Mouse (Mus musculus): Measurements from ENCODE around the gene Maip1. TPM values are rescaled to one million over a fixed set of nuclear protein-coding genes. Genes with fewer than 3 reads are reported as not detected.

The Maip1 gene
- polyA plus RNA-seq, 1 experiment from 2014 or later = 24.7 TPM

- Histone ChIP-seq H3K4me3 (replicated peaks; ENCODE audit: low read depth, low read length) (no peak overlapping the region), H3K36me3 (ENCODE audit: insufficient read depth, low read length) (0 out of 2 replicates have a peak, but pooled peaks cover 8% of the 10 kb centered on the region), H3K9ac (ENCODE audit: low read depth, low read length) (no peak overlapping the region), H3K27ac (no peak overlapping the region), H3K4me2 (ENCODE audit: low read length) (no peak overlapping the region), H3K9me3 (replicated peaks; ENCODE audit: low read length) (no peaks in the 10 kb centered on the region), H3K4me1 (replicated peaks; ENCODE audit: insufficient read depth, low read length) (no peaks in the 10 kb centered on the region), H3K27me3 (ENCODE audit: insufficient read depth, low read length) (no peaks in the 10 kb centered on the region)
- WGBS = 95% methylated on average over 4 of the region's 4 CpGs
- no peak for ATAC-seq (replicated peaks; ENCODE audit: low FRiP score, low read depth)
- DNase-seq (ENCODE audit: low spot score) = no peak
- TF ChIP-seq CTCF (IDR thresholded peaks at IDR 0.05; ENCODE audit: low read depth) = no peak
Observed at GRCm38 (mm10) chr1:57390993-57391790, 14.9 kb upstream of the Maip1 start.

GRCm38 (mm10) chr1:57392417-57392816 is 13.7 kb upstream of the Maip1 start:
- no peak for ATAC-seq (replicated peaks; ENCODE audit: low FRiP score, low read depth)
- H3K36me3 ChIP-seq (ENCODE audit: insufficient read depth, low read length) = 0 out of 2 replicates have a peak, but pooled peaks cover 8% of the 10 kb centered on the region

GRCm38 (mm10) chr1:57394051-57394450 is 12.1 kb upstream of the Maip1 start:
- H3K27ac ChIP-seq = no peak overlapping the region
- H3K4me3 ChIP-seq (replicated peaks; ENCODE audit: low read depth, low read length) = no peak overlapping the region
- DNase-seq (ENCODE audit: low spot score) (peak; percentile 78), ATAC-seq (replicated peaks; ENCODE audit: low FRiP score, low read depth) (no peak)
- no peak overlapping the region for H3K4me2 ChIP-seq (ENCODE audit: low read length)
- no peaks in the 10 kb centered on the region for H3K4me1 ChIP-seq (replicated peaks; ENCODE audit: insufficient read depth, low read length)
- no peak overlapping the region for H3K9ac ChIP-seq (ENCODE audit: low read depth, low read length)
- 71% methylated on average over 3 of the region's 3 CpGs for WGBS
- H3K27me3 ChIP-seq (ENCODE audit: insufficient read depth, low read length) = no peaks in the 10 kb centered on the region
- TF ChIP-seq CTCF (IDR thresholded peaks at IDR 0.05; ENCODE audit: low read depth) = peak; percentile 82
- 0 out of 2 replicates have a peak, but pooled peaks cover 5% of the 10 kb centered on the region for H3K36me3 ChIP-seq (ENCODE audit: insufficient read depth, low read length)
- H3K9me3 ChIP-seq (replicated peaks; ENCODE audit: low read length) = no peaks in the 10 kb centered on the region

More at GRCm38 (mm10) chr1:57392417-57392816, 13.7 kb upstream of the Maip1 start:
- no peak overlapping the region for H3K4me2 ChIP-seq (ENCODE audit: low read length)
- no peaks in the 10 kb centered on the region for H3K27me3 ChIP-seq (ENCODE audit: insufficient read depth, low read length)
- no peak overlapping the region for H3K27ac ChIP-seq
- no peak for TF ChIP-seq CTCF (IDR thresholded peaks at IDR 0.05; ENCODE audit: low read depth)
- DNase-seq (ENCODE audit: low spot score) = no peak
- WGBS = 80% methylated on average over 4 of the region's 4 CpGs
- H3K4me3 ChIP-seq (replicated peaks; ENCODE audit: low read depth, low read length) = no peak overlapping the region
- no peaks in the 10 kb centered on the region for H3K4me1 ChIP-seq (replicated peaks; ENCODE audit: insufficient read depth, low read length)
- no peaks in the 10 kb centered on the region for H3K9me3 ChIP-seq (replicated peaks; ENCODE audit: low read length)
- no peak overlapping the region for H3K9ac ChIP-seq (ENCODE audit: low read depth, low read length)

- H3K36me3 ChIP-seq (ENCODE audit: insufficient read depth, low read length) = peaks cover 4% of the 10 kb centered on the region; the same call in 1 of the 2 replicates
- H3K4me2 ChIP-seq (ENCODE audit: low read length) = no peak overlapping the region
- no peaks in the 10 kb centered on the region for H3K27me3 ChIP-seq (ENCODE audit: insufficient read depth, low read length)
- no peak for DNase-seq (ENCODE audit: low spot score)
- no peaks in the 10 kb centered on the region for H3K9me3 ChIP-seq (replicated peaks; ENCODE audit: low read length)
- H3K4me1 ChIP-seq (replicated peaks; ENCODE audit: insufficient read depth, low read length) = peaks cover 4% of the 10 kb centered on the region; the same call in 1 of the 2 replicates
- WGBS = 97% methylated on average over 2 of the region's 2 CpGs
- no peak overlapping the region for H3K4me3 ChIP-seq (replicated peaks; ENCODE audit: low read depth, low read length)
- H3K9ac ChIP-seq (ENCODE audit: low read depth, low read length) = no peak overlapping the region
- ATAC-seq (replicated peaks; ENCODE audit: low FRiP score, low read depth) = no peak
- no peak for TF ChIP-seq CTCF (IDR thresholded peaks at IDR 0.05; ENCODE audit: low read depth)
- no peak overlapping the region for H3K27ac ChIP-seq
Observed at GRCm38 (mm10) chr1:57400321-57400720, 5.8 kb upstream of the Maip1 start.

- Histone ChIP-seq H3K9ac (ENCODE audit: low read depth, low read length) (no peak overlapping the region), H3K36me3 (ENCODE audit: insufficient read depth, low read length) (peaks cover 4% of the 10 kb centered on the region; the same call in 1 of the 2 replicates), H3K27ac (no peak overlapping the region), H3K9me3 (replicated peaks; ENCODE audit: low read length) (no peaks in the 10 kb centered on the region), H3K4me2 (ENCODE audit: low read length) (no peak overlapping the region), H3K27me3 (ENCODE audit: insufficient read depth, low read length) (no peaks in the 10 kb centered on the region), H3K4me1 (replicated peaks; ENCODE audit: insufficient read depth, low read length) (peaks cover 6% of the 10 kb centered on the region; the same call in 1 of the 2 replicates), H3K4me3 (replicated peaks; ENCODE audit: low read depth, low read length) (no peak overlapping the region)
- 95% methylated on average over 2 of the region's 2 CpGs for WGBS
- no peak for TF ChIP-seq CTCF (IDR thresholded peaks at IDR 0.05; ENCODE audit: low read depth)
- ATAC-seq (replicated peaks; ENCODE audit: low FRiP score, low read depth) = no peak
- DNase-seq (ENCODE audit: low spot score) = no peak
Observed at GRCm38 (mm10) chr1:57400877-57401276, 5.3 kb upstream of the Maip1 start.

GRCm38 (mm10) chr1:57402116-57402515 is 4.0 kb upstream of the Maip1 start:
- H3K9ac ChIP-seq (ENCODE audit: low read depth, low read length) = no peak overlapping the region
- no peak for TF ChIP-seq CTCF (IDR thresholded peaks at IDR 0.05; ENCODE audit: low read depth)
- no peaks in the 10 kb centered on the region for H3K9me3 ChIP-seq (replicated peaks; ENCODE audit: low read length)
- no peak for ATAC-seq (replicated peaks; ENCODE audit: low FRiP score, low read depth)
- no peak overlapping the region for H3K4me3 ChIP-seq (replicated peaks; ENCODE audit: low read depth, low read length)
- DNase-seq (ENCODE audit: low spot score) = no peak
- H3K27ac ChIP-seq = no peak overlapping the region
- H3K27me3 ChIP-seq (ENCODE audit: insufficient read depth, low read length) = no peaks in the 10 kb centered on the region
- H3K36me3 ChIP-seq (ENCODE audit: insufficient read depth, low read length) = peaks cover 4% of the 10 kb centered on the region; the same call in 1 of the 2 replicates
- 90% methylated on average over 5 of the region's 5 CpGs for WGBS
- no peak overlapping the region for H3K4me2 ChIP-seq (ENCODE audit: low read length)
- peaks cover 6% of the 10 kb centered on the region; the same call in 1 of the 2 replicates for H3K4me1 ChIP-seq (replicated peaks; ENCODE audit: insufficient read depth, low read length)
